Mouse (Mus musculus): ENCODE measurements at regions not wholly inside any gene's neighbourhood (a gene's known extent, or its start where the extent isn't known, plus 50 kb on each side); places are given as distances from the start of the nearest gene placed in this dataset.

GRCm38 (mm10) chr16:93456706-93457425 is 147.0 kb downstream of the Setd4 start:
- Histone ChIP-seq H3K36me3 (ENCODE audit: control insufficient read depth, insufficient read depth, low read length, poor library complexity, severe bottlenecking) (no peaks in the 10 kb centered on the region), H3K9me3 (ENCODE audit: control insufficient read depth, insufficient read depth, low read depth, low read length) (no peaks in the 10 kb centered on the region), H3K9ac (ENCODE audit: insufficient read depth, low read depth, low read length, poor library complexity, severe bottlenecking) (no peak overlapping the region), H3K4me1 (ENCODE audit: control insufficient read depth in 2 of 2, insufficient read depth in 2 of 2, low read length in 2 of 2, poor library complexity in 1 of 2) (peaks cover 0 to 20% of the 10 kb centered on the region in 2 experiments; a peak in 2 of 4 replicates), H3K27ac (ENCODE audit: insufficient read depth, low read depth, low read length, poor library complexity, severe bottlenecking) (no peak overlapping the region), H3K4me3 (ENCODE audit: insufficient read depth in 1 of 2, low read depth in 1 of 2, low read length in 2 of 2, poor library complexity in 1 of 2, severe bottlenecking in 1 of 2) (no peak overlapping the region)
- TF ChIP-seq CHD2 (IDR thresholded peaks at IDR 0.05; ENCODE audit: low read depth, low read length) (no peak), MAFK (IDR thresholded peaks at IDR 0.05; ENCODE audit: insufficient read depth, low read depth, low read length) (no peak), HCFC1 (IDR thresholded peaks at IDR 0.05; ENCODE audit: borderline replicate concordance, insufficient read depth, low read length) (no peak), ZC3H11A (IDR thresholded peaks at IDR 0.05; ENCODE audit: borderline replicate concordance, low read depth, low read length) (no peak), ZNF384 (IDR thresholded peaks at IDR 0.05; ENCODE audit: low read depth, low read length) (no peak)
- in situ Hi-C loops (cut with MboI; ENCODE audit: low sequenced_read_pairs in 2 of 2, unreplicated experiment in 2 of 2) = no loop called here
- no peak for DNase-seq (ENCODE audit: low read depth, low spot score)

- H3K4me3 ChIP-seq (ENCODE audit: insufficient read depth in 1 of 2, low read depth in 1 of 2, low read length in 2 of 2, poor library complexity in 1 of 2, severe bottlenecking in 1 of 2) = no peak overlapping the region
- no peak for TF ChIP-seq HCFC1 (IDR thresholded peaks at IDR 0.05; ENCODE audit: borderline replicate concordance, insufficient read depth, low read length)
- peak; percentile 81 for TF ChIP-seq MAFK (IDR thresholded peaks at IDR 0.05; ENCODE audit: insufficient read depth, low read depth, low read length)
- peak; percentile 88 for TF ChIP-seq ZC3H11A (IDR thresholded peaks at IDR 0.05; ENCODE audit: borderline replicate concordance, low read depth, low read length)
- no peak for TF ChIP-seq CHD2 (IDR thresholded peaks at IDR 0.05; ENCODE audit: low read depth, low read length)
- H3K9ac ChIP-seq (ENCODE audit: insufficient read depth, low read depth, low read length, poor library complexity, severe bottlenecking) = no peak overlapping the region
- no peaks in the 10 kb centered on the region for H3K9me3 ChIP-seq (ENCODE audit: control insufficient read depth, insufficient read depth, low read depth, low read length)
- DNase-seq (ENCODE audit: low read depth, low spot score) = peak; percentile 70
- peaks cover 0 to 9% of the 10 kb centered on the region in 2 experiments; a peak in 1 of 4 replicates for H3K4me1 ChIP-seq (ENCODE audit: control insufficient read depth in 2 of 2, insufficient read depth in 2 of 2, low read length in 2 of 2, poor library complexity in 1 of 2)
- H3K36me3 ChIP-seq (ENCODE audit: control insufficient read depth, insufficient read depth, low read length, poor library complexity, severe bottlenecking) = no peaks in the 10 kb centered on the region
- in situ Hi-C loops (cut with MboI; ENCODE audit: low sequenced_read_pairs in 2 of 2, unreplicated experiment in 2 of 2) = no loop called here
- H3K27ac ChIP-seq (ENCODE audit: insufficient read depth, low read depth, low read length, poor library complexity, severe bottlenecking) = no peak overlapping the region
These were observed 149.5 kb downstream of the Setd4 start for GRCm38 (mm10) chr16:93454080-93454997.

- no peak for TF ChIP-seq HCFC1 (IDR thresholded peaks at IDR 0.05; ENCODE audit: borderline replicate concordance, insufficient read depth, low read length)
- no peak for TF ChIP-seq MAFK (IDR thresholded peaks at IDR 0.05; ENCODE audit: insufficient read depth, low read depth, low read length)
- TF ChIP-seq ZNF384 (IDR thresholded peaks at IDR 0.05; ENCODE audit: low read depth, low read length) = no peak
- TF ChIP-seq CHD2 (IDR thresholded peaks at IDR 0.05; ENCODE audit: low read depth, low read length) = no peak
- TF ChIP-seq ZC3H11A (IDR thresholded peaks at IDR 0.05; ENCODE audit: borderline replicate concordance, low read depth, low read length) = no peak
- in situ Hi-C loops (cut with MboI; ENCODE audit: low sequenced_read_pairs in 2 of 2, unreplicated experiment in 2 of 2) = no loop called here
- 0 out of 4 replicates have a peak overlapping the region, but pooled peaks of 1 of the 2 experiments have one; percentile 21 for H3K4me3 ChIP-seq (ENCODE audit: insufficient read depth in 1 of 2, low read depth in 1 of 2, low read length in 2 of 2, poor library complexity in 1 of 2, severe bottlenecking in 1 of 2)
- H3K36me3 ChIP-seq (ENCODE audit: control insufficient read depth, insufficient read depth, low read length, poor library complexity, severe bottlenecking) = no peaks in the 10 kb centered on the region
- no peak overlapping the region for H3K9ac ChIP-seq (ENCODE audit: insufficient read depth, low read depth, low read length, poor library complexity, severe bottlenecking)
- H3K4me1 ChIP-seq (ENCODE audit: control insufficient read depth in 2 of 2, insufficient read depth in 2 of 2, low read length in 2 of 2, poor library complexity in 1 of 2) = no peaks in the 10 kb centered on the region; a peak in 1 of 4 replicates
- H3K9me3 ChIP-seq (ENCODE audit: control insufficient read depth, insufficient read depth, low read depth, low read length) = no peaks in the 10 kb centered on the region
- DNase-seq (ENCODE audit: low read depth, low spot score) = no peak
- no peak overlapping the region for H3K27ac ChIP-seq (ENCODE audit: insufficient read depth, low read depth, low read length, poor library complexity, severe bottlenecking)
These were observed 150.8 kb downstream of the Setd4 start for GRCm38 (mm10) chr16:93453056-93453455.

GRCm38 (mm10) chr16:93450896-93451295 is 153.0 kb downstream of the Setd4 start:
- Histone ChIP-seq H3K4me3 (ENCODE audit: insufficient read depth in 1 of 2, low read depth in 1 of 2, low read length in 2 of 2, poor library complexity in 1 of 2, severe bottlenecking in 1 of 2) (no peak overlapping the region), H3K27ac (ENCODE audit: insufficient read depth, low read depth, low read length, poor library complexity, severe bottlenecking) (no peak overlapping the region), H3K9me3 (ENCODE audit: control insufficient read depth, insufficient read depth, low read depth, low read length) (no peaks in the 10 kb centered on the region), H3K4me1 (ENCODE audit: control insufficient read depth in 2 of 2, insufficient read depth in 2 of 2, low read length in 2 of 2, poor library complexity in 1 of 2) (0 out of 4 replicates have a peak, but pooled peaks cover 0 to 2% of the 10 kb centered on the region in 2 experiments), H3K9ac (ENCODE audit: insufficient read depth, low read depth, low read length, poor library complexity, severe bottlenecking) (no peak overlapping the region), H3K36me3 (ENCODE audit: control insufficient read depth, insufficient read depth, low read length, poor library complexity, severe bottlenecking) (no peaks in the 10 kb centered on the region)
- TF ChIP-seq HCFC1 (IDR thresholded peaks at IDR 0.05; ENCODE audit: borderline replicate concordance, insufficient read depth, low read length) = no peak
- TF ChIP-seq ZNF384 (IDR thresholded peaks at IDR 0.05; ENCODE audit: low read depth, low read length) = no peak
- no peak for TF ChIP-seq ZC3H11A (IDR thresholded peaks at IDR 0.05; ENCODE audit: borderline replicate concordance, low read depth, low read length)
- TF ChIP-seq CHD2 (IDR thresholded peaks at IDR 0.05; ENCODE audit: low read depth, low read length) = no peak
- TF ChIP-seq MAFK (IDR thresholded peaks at IDR 0.05; ENCODE audit: insufficient read depth, low read depth, low read length) = no peak
- in situ Hi-C loops (cut with MboI; ENCODE audit: low sequenced_read_pairs in 2 of 2, unreplicated experiment in 2 of 2) = no loop called here
- DNase-seq (ENCODE audit: low read depth, low spot score) = no peak
